Mouse (Mus musculus) B cell, adult 2 months (primary cell): ENCODE data around the gene Trip11.

ENCODE experiments used
- DNase-seq, 2 experiments: peaks; one replicate each; pipeline ENCODE4 v3.0.0; 2022

Gene Trip11

GRCm38 (mm10) chr12:101893296-101893695 lies 19.8 kb downstream of the Trip11 start:
- no peak for DNase-seq

GRCm38 (mm10) chr12:101892832-101893231 lies 20.2 kb downstream of the Trip11 start:
- no peak for DNase-seq

GRCm38 (mm10) chr12:101891066-101891465 lies 22.0 kb downstream of the Trip11 start:
- DNase-seq = no peak

GRCm38 (mm10) chr12:101889351-101889750 lies 23.7 kb downstream of the Trip11 start:
- DNase-seq = no peak

GRCm38 (mm10) chr12:101888312-101888711 lies 24.8 kb downstream of the Trip11 start:
- no peak for DNase-seq

- DNase-seq = no peak
These were observed 28.1 kb downstream of the Trip11 start for GRCm38 (mm10) chr12:101884926-101885325.

- DNase-seq = no peak
These were observed 36.7 kb downstream of the Trip11 start for GRCm38 (mm10) chr12:101876374-101876773.

GRCm38 (mm10) chr12:101875107-101875506 lies 38.0 kb downstream of the Trip11 start:
- no peak for DNase-seq

GRCm38 (mm10) chr12:101862286-101862964 lies 50.6 kb downstream of the Trip11 start:
- DNase-seq = no peak

GRCm38 (mm10) chr12:101860256-101860655 lies 52.8 kb downstream of the Trip11 start:
- no peak for DNase-seq

GRCm38 (mm10) chr12:101858011-101858410 lies 55.1 kb downstream of the Trip11 start:
- no peak for DNase-seq

- DNase-seq = no peak
These were observed 58.7 kb downstream of the Trip11 start for GRCm38 (mm10) chr12:101854336-101854735.

GRCm38 (mm10) chr12:101851846-101852564 lies 61.1 kb downstream of the Trip11 start:
- no peak for DNase-seq

GRCm38 (mm10) chr12:101851314-101851713 lies 61.8 kb downstream of the Trip11 start:
- no peak for DNase-seq

- DNase-seq = no peak
These were observed 76.4 kb downstream of the Trip11 start for GRCm38 (mm10) chr12:101836546-101837274.

GRCm38 (mm10) chr12:101834715-101835114 lies 78.4 kb downstream of the Trip11 start:
- DNase-seq = no peak

GRCm38 (mm10) chr12:101833776-101834175 lies 79.3 kb downstream of the Trip11 start:
- DNase-seq = no peak

- DNase-seq = no peak
These were observed 80.0 kb downstream of the Trip11 start for GRCm38 (mm10) chr12:101833115-101833506.

- DNase-seq = no peak
These were observed 80.6 kb downstream of the Trip11 start for GRCm38 (mm10) chr12:101832179-101833114.

GRCm38 (mm10) chr12:101831221-101831620 lies 81.8 kb downstream of the Trip11 start:
- no peak for DNase-seq

- DNase-seq = no peak
These were observed 89.9 kb downstream of the Trip11 start for GRCm38 (mm10) chr12:101823161-101823560.

GRCm38 (mm10) chr12:101821596-101821995 lies 91.5 kb downstream of the Trip11 start:
- DNase-seq = no peak

GRCm38 (mm10) chr12:101819570-101819969 lies 93.5 kb downstream of the Trip11 start:
- no peak for DNase-seq
